Mouse (Mus musculus): ENCODE measurements around the gene Slc13a3. TPM values are rescaled to one million over a fixed set of nuclear protein-coding genes. Genes with fewer than 3 reads are reported as not detected.

The Slc13a3 gene
- polyA plus RNA-seq, 2 experiments from 2014 or later, result not detected

DNA sequence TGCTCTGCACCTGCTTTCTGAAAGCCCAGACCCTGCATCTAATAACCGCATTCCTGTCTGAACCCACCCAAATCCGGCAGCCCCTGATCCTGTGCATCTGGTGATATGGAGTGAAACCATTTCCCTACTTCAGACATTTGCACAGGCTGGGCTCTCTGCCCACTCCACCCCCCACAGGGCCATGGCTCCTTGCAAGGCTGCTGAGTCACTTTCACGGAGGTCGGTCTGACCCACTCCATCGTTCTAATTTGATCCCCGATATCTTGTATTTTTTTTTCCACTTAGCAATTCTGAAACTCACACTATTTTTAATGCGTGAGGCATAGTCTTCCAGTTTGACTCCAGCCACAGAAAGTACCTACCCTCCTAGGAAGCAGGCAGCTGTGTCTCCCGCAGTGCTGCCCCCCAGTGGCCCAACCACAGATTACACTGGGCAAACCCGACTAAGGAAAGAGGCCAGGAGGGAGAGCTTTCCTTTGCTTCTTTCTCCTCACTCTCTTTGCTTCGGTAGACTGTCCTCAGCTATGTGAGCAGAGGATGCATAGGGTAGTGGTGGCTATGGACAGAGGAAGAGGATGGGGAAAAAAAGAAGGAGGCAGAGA, 65.2 kb downstream of the Slc13a3 start:
- no peak for ATAC-seq

DNA sequence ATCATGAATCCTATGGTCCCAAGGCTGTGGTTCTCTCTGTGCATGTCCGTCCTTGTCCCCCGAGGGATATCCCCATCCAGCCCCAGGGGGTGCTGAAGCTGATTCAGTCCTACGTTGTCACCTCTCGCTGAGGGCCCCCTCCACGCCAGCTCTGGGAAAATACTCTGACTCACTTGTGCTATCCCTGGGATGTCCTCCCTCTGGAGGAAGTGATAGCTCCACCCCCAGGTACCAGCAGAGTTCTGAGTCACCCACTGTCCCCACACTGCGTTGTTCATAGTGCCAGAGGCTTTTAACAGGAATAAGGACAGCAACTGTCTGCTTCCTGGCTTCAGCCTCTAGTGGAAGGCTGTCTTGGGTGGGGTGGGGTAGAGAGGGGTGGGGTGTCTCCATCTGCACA, 67.7 kb downstream of the Slc13a3 start:
- ATAC-seq, result no peak

DNA sequence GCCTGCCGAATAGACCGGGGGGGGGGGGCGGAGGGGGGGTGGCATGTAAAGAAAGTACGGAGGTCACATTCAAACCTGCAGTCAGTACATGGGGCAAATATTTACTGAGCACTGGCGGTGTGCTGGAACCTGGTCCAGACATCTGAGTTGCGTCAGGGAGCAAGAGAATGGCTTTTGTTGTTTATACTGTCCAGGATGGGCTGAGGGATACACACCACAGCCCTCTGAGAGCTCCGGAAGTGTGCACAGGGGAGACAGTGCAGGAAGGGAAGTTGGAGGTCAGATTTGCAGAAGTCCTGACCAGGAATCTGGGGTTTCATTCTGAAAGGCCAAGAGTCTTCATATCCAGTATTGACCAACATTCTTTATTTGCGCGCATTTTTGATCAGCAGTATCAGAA, 68.1 kb downstream of the Slc13a3 start:
- ATAC-seq, result no peak

- ATAC-seq, result no peak
Measured at GRCm38 (mm10) chr2:165398164-165398785, 74.8 kb downstream of the Slc13a3 start.

- no peak for ATAC-seq
Measured at GRCm38 (mm10) chr2:165397502-165398163, 75.4 kb downstream of the Slc13a3 start.

DNA sequence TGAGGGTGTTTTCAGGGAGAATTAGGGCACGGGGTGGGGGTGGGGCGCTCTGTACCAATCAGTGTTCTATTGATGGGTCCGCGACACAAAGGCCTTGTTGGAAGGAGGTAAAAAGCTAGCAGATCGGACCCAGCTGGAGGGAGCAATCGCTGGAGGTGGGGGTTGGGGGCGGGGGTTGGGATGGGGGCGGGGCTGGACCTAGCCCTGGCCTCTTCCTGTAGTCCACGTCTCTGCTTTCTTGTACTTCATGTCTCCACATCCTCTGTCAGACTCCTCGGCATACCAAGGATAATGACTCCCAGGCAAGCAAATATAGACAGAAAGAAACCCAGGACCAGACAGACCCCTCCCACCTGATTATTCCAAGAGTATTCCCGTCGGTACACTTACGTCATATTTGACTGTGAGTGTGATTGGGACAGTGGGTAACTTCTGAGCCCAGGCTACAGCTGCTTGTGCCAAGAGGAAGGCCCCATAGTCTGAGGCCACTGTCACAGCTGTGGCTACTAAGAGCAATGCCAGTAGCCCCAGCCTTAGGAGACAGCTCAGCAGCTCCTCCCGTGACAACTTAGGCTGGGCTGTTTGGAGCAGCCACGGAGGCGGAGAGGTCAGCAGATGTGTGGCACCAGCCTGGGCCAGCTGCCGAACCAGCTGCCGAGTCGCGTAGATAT, 76.1 kb downstream of the Slc13a3 start:
- no peak for ATAC-seq

- no peak for ATAC-seq
Measured at GRCm38 (mm10) chr2:165392156-165392555, 80.9 kb downstream of the Slc13a3 start.

DNA sequence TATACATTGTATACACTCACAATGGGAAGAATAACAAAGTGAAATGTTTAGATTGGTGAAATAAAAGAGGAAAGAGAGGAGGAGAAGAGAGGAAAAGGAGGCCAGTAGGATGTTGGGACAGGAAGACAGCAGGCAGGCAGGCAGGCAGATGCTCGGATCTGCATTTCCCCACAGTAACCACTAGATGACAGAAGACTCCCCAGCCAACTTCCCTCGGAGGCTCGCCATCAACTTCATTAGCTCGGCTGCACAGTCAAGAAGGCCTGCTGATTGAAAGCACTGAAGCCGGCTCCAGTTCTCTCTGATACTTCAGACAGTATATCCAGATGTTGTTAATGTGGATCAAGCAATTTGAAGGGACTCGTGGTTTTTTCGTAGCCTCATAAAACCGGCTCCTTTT, 81.5 kb downstream of the Slc13a3 start:
- no peak for ATAC-seq

- ATAC-seq, result no peak
Measured at GRCm38 (mm10) chr2:165389299-165389952, 83.6 kb downstream of the Slc13a3 start.

DNA sequence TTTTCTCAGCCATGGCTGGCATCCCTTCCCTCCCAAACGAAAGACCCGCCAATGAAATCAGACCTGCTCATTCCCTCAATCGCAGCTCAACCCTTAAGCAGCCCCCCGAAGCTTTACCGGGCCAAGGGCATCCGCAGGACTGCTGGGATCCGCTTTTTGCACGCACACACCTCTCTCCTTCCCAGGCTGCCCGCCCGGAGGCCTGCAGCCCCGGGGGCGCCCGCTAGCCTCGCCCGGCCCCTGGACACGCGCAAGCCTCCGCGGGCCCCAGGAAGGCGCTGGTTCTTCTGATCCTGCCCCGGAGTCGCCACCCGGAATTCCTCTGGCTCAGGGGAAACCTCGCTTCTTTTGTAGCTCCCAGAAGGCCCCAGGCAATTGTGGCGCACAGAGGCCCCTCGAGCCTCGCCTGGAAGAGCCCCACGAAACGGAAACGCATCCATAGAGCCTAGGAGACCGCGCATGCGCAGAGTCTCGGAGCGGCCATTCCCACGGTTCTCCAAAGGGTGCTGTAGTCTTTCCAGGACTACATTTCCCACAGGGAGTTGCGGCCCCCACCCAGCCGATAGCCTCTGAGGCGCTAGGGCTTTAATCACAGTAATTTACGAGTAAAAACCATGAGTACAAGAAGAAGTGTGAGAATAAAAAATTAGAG, 85.1 kb downstream of the Slc13a3 start, which contains the start of gene Zfp334:
Zfp334 (minus strand) TSS at position 416 of the 652 bp plus-strand sequence.
- ATAC-seq, result no peak

DNA sequence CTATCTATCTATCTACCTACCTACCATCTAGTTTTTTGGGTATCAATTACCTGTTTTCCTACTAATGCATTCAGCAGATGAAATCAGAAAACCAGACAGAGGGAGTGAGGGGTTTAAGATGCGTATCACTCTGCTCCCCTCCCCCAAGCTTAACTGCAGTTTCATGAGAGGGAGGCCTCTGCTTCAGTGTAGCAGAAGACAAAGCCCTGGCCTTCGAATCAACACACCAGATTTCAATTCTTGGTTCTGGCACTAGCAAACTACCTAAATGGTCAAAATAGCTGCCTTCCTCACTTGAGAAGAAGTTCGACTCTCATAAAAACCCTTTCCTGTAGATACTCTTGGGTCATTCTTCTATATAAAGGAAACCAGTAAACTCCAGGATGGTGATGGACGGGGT, 85.7 kb downstream of the Slc13a3 start:
- ATAC-seq, result no peak

GRCm38 (mm10) chr2:165380050-165380449, 93.0 kb downstream of the Slc13a3 start:
- no peak for ATAC-seq

GRCm38 (mm10) chr2:165376001-165376400, 97.0 kb downstream of the Slc13a3 start:
- no peak for ATAC-seq

DNA sequence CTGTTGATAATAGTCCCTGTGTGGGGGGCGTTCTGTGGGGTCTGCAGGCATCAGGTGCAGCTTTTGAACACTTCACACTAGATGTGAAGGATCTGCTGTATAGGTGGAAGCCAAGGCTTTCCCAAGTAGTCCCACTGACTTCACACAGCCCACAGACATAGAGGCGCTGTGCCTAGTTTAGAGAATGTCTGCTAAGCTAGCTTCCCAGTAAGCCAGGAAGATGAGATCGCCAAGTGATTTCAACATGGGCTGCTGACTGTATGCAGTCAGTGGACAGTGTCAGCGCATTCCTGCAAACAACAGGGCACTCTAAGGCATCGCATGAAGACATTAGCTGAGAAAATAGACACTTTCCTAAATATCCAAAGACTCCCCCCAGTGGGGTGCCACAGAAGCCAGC, 97.6 kb downstream of the Slc13a3 start:
- ATAC-seq, result no peak

DNA sequence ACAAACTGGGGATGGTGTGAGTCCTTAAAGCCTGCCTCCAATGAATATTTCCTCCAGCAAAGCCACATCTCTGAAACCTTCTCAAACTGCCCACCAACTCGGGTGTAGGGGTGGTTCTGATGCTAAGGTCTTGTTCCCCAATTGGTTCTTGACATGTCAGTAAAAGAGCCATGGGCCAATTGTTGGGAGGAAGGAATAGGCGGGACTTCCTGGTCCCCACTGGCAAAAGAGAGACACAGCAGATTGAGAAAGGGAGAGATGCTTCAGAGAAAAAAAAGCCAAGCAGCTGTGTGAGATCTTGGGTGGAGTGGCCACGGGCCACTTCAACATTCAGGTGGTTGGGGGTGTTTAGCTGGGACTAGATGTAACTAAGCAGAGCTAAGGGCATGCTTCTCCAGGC, 102.0 kb downstream of the Slc13a3 start:
- no peak for ATAC-seq

- ATAC-seq, result no peak
Measured at GRCm38 (mm10) chr2:165370348-165370747, 102.7 kb downstream of the Slc13a3 start.

- ATAC-seq, result no peak
Measured at GRCm38 (mm10) chr2:165368496-165368895, 104.5 kb downstream of the Slc13a3 start, which contains the start of gene Zfp663. Gene Zfp663 (minus strand): TSS chr2:165368729.

- ATAC-seq, result no peak
Measured at GRCm38 (mm10) chr2:165367868-165368439, 105.1 kb downstream of the Slc13a3 start.

GRCm38 (mm10) chr2:165367047-165367520, 105.9 kb downstream of the Slc13a3 start:
- no peak for ATAC-seq

DNA sequence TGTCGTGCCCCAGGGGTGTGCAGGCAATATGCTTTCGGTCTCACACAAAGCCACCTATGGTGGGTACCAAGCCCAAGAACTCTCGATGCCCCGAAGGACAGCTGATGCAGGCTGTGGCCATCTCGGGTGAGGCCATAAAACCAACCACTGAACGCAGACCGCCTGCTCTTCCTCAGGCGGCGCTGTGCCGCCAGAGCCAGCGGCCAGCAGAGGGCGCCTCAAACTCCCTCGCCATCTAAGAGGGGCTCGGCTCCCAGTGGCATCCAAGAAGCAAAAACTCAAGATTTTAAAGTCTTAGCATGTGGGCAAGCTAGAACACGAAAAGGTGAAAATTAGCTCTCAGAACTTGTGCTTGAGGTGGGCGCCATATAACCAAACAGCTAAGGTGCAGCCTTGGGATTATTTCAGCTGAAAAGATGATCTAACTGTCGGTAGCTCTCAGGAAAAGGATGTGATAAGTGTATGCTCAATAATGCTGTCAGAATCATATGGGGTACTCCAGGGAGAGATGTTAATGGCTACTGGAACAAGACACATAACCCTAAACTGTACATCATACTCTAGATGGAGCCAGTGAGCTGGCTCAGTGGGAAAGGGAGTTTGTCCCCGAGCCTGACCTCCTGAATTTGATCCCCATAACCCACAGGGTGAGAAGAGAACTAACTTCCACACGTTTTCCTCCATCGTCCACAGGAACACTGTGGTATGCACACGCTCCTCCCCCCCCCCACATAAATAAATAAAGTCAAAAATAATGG, 108.5 kb downstream of the Slc13a3 start:
- ATAC-seq, result no peak

DNA sequence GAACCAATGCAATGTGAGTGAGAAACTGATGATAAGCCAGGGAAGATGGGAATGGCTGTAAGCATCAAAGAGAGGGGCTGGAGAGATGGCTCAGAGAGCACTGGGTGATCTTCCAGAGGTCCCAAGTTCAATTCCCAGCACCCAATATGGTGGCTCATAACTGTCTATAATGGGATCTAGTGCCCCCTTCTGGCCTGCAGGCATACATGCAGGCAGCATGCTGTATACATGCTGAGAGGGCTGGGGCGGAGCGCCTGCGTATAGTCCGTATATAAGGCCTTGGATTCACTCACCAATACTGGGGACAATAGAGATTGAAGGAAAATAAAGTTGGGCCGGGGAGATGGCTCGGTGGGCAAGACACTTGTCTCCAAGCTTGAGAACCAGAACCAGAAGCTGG, 109.7 kb downstream of the Slc13a3 start:
- ATAC-seq, result no peak

Measured in activated CD4-positive, CD25-positive, alpha-beta regulatory T cell, adult 4 months (primary cell).